Mouse (Mus musculus): ENCODE measurements around the gene Hist1h1a. TPM values are rescaled to one million over a fixed set of nuclear protein-coding genes. Genes with fewer than 3 reads are reported as not detected.

The Hist1h1a gene
- total RNA-seq, 1 experiment from 2014 or later, result 64.8 TPM

DNA sequence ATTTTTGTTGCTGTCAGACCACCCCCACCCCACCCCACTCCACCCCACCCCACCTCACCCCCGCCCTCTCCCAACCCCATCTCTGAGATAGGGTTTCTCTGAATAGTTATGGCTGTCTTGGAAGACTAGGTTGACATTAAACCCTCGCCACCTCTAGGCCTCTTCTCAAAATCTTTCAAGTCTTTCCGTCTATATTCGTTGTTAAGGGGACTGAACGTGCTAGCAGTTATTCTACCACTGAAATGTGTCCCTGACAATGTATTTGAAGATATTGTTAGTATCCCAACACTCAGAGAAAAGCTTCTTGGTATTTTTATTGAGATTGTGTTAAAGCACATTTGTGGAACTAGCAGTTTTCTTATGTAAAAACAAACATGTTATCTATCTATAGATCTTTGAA, 22.6 kb upstream of the Hist1h1a start:
- no peak for ATAC-seq (replicated peaks; ENCODE audit: insufficient number of reproducible peaks, low FRiP score, low TSS enrichment, poor library complexity, severe bottlenecking)

- ATAC-seq (replicated peaks; ENCODE audit: insufficient number of reproducible peaks, low FRiP score, low TSS enrichment, poor library complexity, severe bottlenecking), result no peak
Measured at GRCm38 (mm10) chr13:23742007-23742406, 21.5 kb upstream of the Hist1h1a start.

DNA sequence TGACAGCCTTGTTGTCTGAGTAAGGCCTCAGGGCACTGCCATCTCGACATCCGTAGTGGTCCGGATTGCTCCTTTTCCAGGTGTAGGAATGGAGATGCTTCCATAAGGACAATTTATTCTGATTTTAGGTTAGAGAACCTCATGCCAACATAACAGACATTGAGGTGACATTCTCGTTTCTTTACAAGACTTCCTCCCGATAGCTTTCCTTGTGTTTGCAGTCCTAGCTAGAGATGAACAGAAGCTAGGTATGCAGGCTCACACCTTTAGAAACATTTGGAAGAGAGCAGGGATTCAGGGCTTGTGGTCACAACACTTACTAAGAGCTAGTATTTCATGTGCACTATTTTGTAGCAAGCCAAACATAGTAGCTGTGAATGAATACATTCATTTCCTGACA, 20.3 kb upstream of the Hist1h1a start:
- ATAC-seq (replicated peaks; ENCODE audit: insufficient number of reproducible peaks, low FRiP score, low TSS enrichment, poor library complexity, severe bottlenecking), result no peak

DNA sequence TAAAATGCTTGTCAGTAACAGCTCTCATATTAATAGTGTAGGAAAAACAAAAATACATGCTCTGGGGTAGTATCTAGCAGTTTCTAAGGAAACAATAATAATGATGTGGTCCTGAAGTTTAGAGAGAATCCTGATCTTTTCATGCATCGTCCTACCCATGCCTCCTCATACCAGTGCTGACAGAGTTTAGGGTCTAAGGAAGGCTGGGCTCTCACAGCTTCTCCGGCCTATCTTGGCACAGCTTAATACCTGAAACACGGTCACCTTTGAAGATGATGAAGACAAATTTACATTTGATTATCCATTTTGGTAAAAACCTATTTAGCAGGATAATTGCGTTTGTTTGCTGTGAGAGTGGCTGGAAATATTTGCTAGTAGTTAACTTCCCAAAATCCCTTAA, 19.5 kb upstream of the Hist1h1a start:
- ATAC-seq (replicated peaks; ENCODE audit: insufficient number of reproducible peaks, low FRiP score, low TSS enrichment, poor library complexity, severe bottlenecking), result no peak

DNA sequence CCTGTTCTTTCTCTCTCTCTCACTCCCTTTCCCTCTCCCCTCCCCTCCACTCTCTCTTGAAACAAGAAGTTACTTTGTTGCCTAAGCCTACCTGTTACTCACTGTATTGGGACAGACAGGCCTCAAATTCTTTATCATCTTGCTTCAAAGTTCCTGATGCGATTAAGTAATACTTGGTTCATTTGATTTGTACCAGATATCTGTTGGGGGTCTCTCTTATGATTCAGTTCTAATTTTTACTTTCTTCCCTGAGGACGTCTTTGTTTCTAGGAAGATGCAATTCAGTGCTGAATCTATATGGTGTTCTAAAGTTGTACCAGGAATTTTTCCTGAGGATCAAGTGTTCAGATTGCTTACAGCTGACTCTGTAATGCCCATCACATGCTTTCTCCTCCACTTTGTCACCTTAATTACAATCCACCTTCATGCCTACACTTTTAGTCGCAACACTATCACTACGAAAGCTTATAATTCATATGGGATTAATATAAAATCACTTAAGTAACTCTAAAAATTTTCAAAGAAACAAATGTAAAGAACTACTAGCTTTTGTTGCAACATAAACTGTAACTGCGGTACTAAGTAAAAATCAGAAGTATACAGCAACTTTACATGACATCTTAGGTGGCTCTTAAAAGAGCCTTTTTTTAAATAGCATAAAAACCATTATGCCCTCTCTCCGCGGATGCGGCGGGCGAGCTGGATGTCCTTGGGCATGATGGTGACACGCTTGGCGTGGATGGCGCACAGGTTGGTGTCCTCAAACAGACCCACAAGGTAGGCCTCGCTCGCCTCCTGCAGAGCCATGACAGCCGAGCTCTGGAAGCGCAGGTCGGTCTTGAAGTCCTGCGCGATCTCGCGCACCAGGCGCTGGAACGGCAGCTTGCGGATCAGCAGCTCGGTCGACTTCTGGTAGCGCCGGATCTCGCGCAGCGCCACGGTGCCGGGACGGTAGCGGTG, 18.8 kb upstream of the Hist1h1a start:
- ATAC-seq (replicated peaks; ENCODE audit: insufficient number of reproducible peaks, low FRiP score, low TSS enrichment, poor library complexity, severe bottlenecking), result no peak

- 0 out of 2 replicates have a peak, but pooled peaks have one; percentile 51 for ATAC-seq (replicated peaks; ENCODE audit: insufficient number of reproducible peaks, low FRiP score, low TSS enrichment, poor library complexity, severe bottlenecking)
Measured at GRCm38 (mm10) chr13:23745381-23746161, 17.9 kb upstream of the Hist1h1a start, which contains the start of gene Hist1h3c. Gene Hist1h3c, minus strand, starts transcription at chr13:23745602.

- ATAC-seq (replicated peaks; ENCODE audit: insufficient number of reproducible peaks, low FRiP score, low TSS enrichment, poor library complexity, severe bottlenecking), result peak; percentile 91
Measured at GRCm38 (mm10) chr13:23746201-23747080, 17.0 kb upstream of the Hist1h1a start, which contains the start of gene Hist1h2bb. Gene Hist1h2bb, plus strand, starts transcription at chr13:23746734.

GRCm38 (mm10) chr13:23747081-23747891, 16.2 kb upstream of the Hist1h1a start:
- no peak for ATAC-seq (replicated peaks; ENCODE audit: insufficient number of reproducible peaks, low FRiP score, low TSS enrichment, poor library complexity, severe bottlenecking)

DNA sequence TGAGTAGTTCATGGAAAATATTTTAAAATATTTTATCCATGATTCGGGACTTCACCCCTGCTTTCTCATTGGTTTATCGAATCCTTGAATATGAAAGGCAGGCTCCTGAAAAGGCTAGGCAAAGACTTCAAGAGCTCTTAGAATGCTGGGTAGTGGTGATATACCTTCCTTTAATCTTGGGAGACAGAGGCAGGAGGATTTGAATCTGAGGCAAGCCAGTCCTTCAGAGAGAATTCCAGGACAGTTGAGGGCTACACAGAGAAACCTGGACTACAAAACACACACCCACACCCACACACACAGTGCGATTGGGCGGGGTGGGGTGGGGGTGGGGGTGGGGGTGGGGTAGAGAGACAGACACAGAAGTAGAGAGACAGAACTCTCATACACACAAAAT, 15.6 kb upstream of the Hist1h1a start:
- ATAC-seq (replicated peaks; ENCODE audit: insufficient number of reproducible peaks, low FRiP score, low TSS enrichment, poor library complexity, severe bottlenecking), result no peak

DNA sequence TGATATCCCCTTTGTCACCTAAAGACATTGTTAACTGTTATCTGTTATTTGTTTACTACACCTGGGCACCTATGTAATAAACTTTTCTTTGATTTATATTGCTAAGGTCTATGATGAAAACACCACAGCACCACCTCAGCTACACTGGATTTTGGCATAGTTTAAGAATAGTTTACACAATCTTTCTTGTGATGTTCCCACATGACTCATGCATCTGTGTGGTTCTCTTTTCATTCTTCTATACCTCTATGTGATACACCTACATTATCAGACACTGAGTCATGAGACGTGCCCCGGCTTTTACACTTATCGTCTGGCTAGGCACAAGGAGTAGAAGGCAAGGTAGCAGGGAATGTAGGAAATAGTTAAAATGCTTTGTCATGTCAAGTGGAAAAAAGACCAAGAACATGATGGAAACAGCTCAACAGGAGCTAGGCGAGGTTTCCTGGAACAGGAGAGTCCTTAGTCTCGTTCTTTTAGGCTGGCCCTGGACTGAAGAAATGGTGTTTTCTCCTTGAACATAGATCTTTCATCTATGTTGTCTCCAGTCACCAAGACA, 13.8 kb upstream of the Hist1h1a start:
- no peak for ATAC-seq (replicated peaks; ENCODE audit: insufficient number of reproducible peaks, low FRiP score, low TSS enrichment, poor library complexity, severe bottlenecking)

DNA sequence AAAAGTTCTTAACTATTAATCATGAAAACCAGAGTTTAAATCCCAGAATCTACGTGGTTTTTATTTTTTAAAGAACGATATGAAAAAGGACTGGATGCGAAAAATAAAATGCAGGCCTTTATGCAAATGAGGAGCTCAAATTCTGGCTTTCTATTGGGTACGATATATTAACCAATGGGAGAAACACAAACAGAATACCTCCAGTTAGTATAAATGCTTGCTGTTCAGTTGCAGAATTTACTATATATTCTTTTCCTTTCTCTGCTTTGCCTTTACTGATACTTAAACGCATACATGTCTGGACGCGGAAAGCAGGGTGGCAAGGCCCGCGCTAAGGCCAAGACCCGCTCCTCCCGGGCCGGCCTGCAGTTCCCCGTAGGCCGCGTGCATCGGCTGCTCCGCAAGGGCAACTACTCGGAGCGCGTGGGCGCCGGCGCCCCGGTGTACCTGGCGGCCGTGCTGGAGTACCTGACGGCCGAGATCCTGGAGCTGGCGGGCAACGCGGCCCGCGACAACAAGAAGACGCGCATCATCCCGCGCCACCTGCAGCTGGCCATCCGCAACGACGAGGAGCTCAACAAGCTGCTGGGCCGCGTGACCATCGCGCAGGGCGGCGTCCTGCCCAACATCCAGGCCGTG, 12.5 kb upstream of the Hist1h1a start, which contains the start of gene Hist1h2ab:
Hist1h2ab (plus strand) TSS at position 288 of the 639 bp plus-strand sequence.
- ATAC-seq (replicated peaks; ENCODE audit: insufficient number of reproducible peaks, low FRiP score, low TSS enrichment, poor library complexity, severe bottlenecking), result 0 out of 2 replicates have a peak, but pooled peaks have one; percentile 33

DNA sequence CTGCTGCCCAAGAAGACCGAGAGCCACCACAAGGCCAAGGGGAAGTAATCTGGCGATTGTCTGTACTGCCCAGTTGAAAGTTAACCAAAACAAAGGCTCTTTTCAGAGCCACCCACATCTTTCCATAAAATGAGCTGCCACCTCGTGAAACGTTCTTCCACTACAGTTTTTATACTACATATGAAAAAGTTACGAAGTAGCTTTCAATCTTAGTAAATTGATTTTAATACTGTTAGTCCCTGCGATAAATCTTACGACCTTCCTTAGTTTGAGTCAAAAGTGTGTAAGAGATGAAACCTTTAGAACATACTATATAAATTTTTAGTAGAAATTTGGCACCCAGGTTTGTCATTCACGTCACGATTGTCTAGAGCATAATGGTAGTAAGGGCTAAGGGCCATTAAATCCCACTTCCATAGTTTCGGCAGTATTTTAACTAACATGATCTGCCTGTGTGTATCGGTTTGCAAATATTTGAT, 11.9 kb upstream of the Hist1h1a start:
- ATAC-seq (replicated peaks; ENCODE audit: insufficient number of reproducible peaks, low FRiP score, low TSS enrichment, poor library complexity, severe bottlenecking), result no peak

GRCm38 (mm10) chr13:23752067-23752741, 11.3 kb upstream of the Hist1h1a start, which contains the start of gene Hist1h3b:
Gene Hist1h3b, plus strand, starts transcription at chr13:23752267.
- peak; percentile 72 for ATAC-seq (replicated peaks; ENCODE audit: insufficient number of reproducible peaks, low FRiP score, low TSS enrichment, poor library complexity, severe bottlenecking)

DNA sequence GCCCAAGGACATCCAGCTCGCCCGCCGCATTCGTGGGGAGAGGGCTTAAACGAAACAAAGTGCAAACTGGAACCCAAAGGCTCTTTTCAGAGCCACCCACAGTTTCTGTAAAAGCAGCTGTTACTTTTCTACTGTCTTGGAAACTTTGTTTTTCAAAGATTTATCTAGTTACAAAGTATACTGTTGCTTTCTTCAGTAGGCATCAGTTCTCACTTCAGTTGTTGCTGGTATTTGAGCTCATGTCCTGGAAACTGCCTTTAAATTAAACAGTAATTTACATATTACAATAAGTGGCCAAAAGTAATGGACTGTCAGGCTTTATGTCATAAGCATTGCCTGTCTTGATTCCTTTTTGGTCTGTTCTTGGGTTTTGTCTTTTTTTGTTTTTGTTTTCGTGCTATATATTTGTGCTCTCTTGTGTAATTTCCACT, 10.7 kb upstream of the Hist1h1a start:
- no peak for ATAC-seq (replicated peaks; ENCODE audit: insufficient number of reproducible peaks, low FRiP score, low TSS enrichment, poor library complexity, severe bottlenecking)

DNA sequence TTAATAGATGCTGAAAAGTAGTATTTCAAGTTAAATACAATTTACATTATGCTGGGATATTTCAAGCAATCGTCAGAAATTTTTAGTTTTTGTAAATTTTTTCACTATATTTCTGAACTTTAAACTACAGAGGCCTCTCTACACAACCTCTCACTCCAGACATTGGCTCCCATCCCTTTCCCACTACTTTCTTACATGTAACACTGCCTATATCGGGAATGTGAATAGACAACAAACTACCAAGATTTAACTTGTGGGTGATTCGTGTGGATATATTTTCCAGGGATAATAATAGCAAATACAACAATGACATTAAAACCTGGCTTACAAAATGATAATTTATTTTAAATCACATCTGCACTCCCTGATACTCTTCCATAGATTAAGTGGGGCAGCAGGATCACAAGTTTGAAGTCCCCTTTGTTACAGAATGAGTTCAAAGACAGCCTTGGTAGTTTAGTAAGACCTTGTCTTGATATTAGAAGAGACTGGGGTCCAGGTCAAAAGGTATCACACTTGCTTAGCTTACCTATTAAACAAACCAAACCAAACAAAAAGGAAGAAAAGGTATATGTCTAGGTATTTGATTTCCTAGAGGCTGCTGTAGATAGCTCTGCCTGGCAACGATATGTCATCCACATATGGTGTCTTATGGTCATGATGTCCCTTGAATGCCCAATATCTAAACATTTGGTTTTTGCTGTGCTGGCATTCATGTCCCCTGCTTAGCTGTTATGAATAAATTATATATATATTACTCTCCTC, 10.0 kb upstream of the Hist1h1a start:
- ATAC-seq (replicated peaks; ENCODE audit: insufficient number of reproducible peaks, low FRiP score, low TSS enrichment, poor library complexity, severe bottlenecking), result no peak
